Mouse (Mus musculus): ENCODE measurements around the gene Ptprd. TPM values are rescaled to one million over a fixed set of nuclear protein-coding genes. Genes with fewer than 3 reads are reported as not detected.

The Ptprd gene
- polyA plus RNA-seq, 1 experiment from 2014 or later, result 18.6 TPM

GRCm38 (mm10) chr4:76199321-76199720 lies 2012.4 kb downstream of the Ptprd start:
- Histone ChIP-seq H3K4me3 (ENCODE audit: low read depth, low read length) (no peak overlapping the region), H3K9ac (ENCODE audit: low read length) (no peak overlapping the region), H3K4me2 (no peak overlapping the region), H3K4me1 (ENCODE audit: control insufficient read depth, insufficient read depth, low read length) (no peaks in the 10 kb centered on the region; the same call in 1 of the 2 replicates), H3K9me3 (ENCODE audit: control insufficient read depth, low read length) (no peaks in the 10 kb centered on the region), H3K27me3 (ENCODE audit: control insufficient read depth, insufficient read depth, low read length) (no peaks in the 10 kb centered on the region), H3K27ac (ENCODE audit: low read depth, low read length) (no peak overlapping the region), H3K36me3 (ENCODE audit: control insufficient read depth, insufficient read depth, low read length) (no peaks in the 10 kb centered on the region)
- ATAC-seq (ENCODE audit: low FRiP score) (no peak), DNase-seq (ENCODE audit: low spot score, missing footprints) (peak; percentile 77)
- 83% methylated on average over 1 of the region's 1 CpGs for WGBS

- H3K9me3 ChIP-seq (ENCODE audit: control insufficient read depth, low read length), result no peaks in the 10 kb centered on the region
- WGBS, result 91% methylated on average over 3 of the region's 3 CpGs
Observed at GRCm38 (mm10) chr4:76194762-76195161, 2017.0 kb downstream of the Ptprd start.

GRCm38 (mm10) chr4:76193496-76193895 lies 2018.3 kb downstream of the Ptprd start:
- Histone ChIP-seq H3K4me1 (ENCODE audit: control insufficient read depth, insufficient read depth, low read length) (no peaks in the 10 kb centered on the region; the same call in 1 of the 2 replicates), H3K4me2 (no peak overlapping the region), H3K9ac (ENCODE audit: low read length) (no peak overlapping the region), H3K27me3 (ENCODE audit: control insufficient read depth, insufficient read depth, low read length) (no peaks in the 10 kb centered on the region), H3K4me3 (ENCODE audit: low read depth, low read length) (no peak overlapping the region), H3K36me3 (ENCODE audit: control insufficient read depth, insufficient read depth, low read length) (no peaks in the 10 kb centered on the region), H3K9me3 (ENCODE audit: control insufficient read depth, low read length) (no peaks in the 10 kb centered on the region), H3K27ac (ENCODE audit: low read depth, low read length) (no peak overlapping the region)
- WGBS, result 92% methylated on average over 3 of the region's 3 CpGs
- ATAC-seq (ENCODE audit: low FRiP score), result no peak
- DNase-seq (ENCODE audit: low spot score, missing footprints), result peak; percentile 17

More at GRCm38 (mm10) chr4:76194762-76195161, 2017.0 kb downstream of the Ptprd start:
- H3K4me2 ChIP-seq, result no peak overlapping the region
- no peak overlapping the region for H3K9ac ChIP-seq (ENCODE audit: low read length)
- no peak overlapping the region for H3K4me3 ChIP-seq (ENCODE audit: low read depth, low read length)
- H3K27me3 ChIP-seq (ENCODE audit: control insufficient read depth, insufficient read depth, low read length), result no peaks in the 10 kb centered on the region
- no peaks in the 10 kb centered on the region for H3K36me3 ChIP-seq (ENCODE audit: control insufficient read depth, insufficient read depth, low read length)
- ATAC-seq (ENCODE audit: low FRiP score) (no peak), DNase-seq (ENCODE audit: low spot score, missing footprints) (no peak)
- H3K27ac ChIP-seq (ENCODE audit: low read depth, low read length), result no peak overlapping the region
- H3K4me1 ChIP-seq (ENCODE audit: control insufficient read depth, insufficient read depth, low read length), result no peaks in the 10 kb centered on the region; the same call in 1 of the 2 replicates

- H3K9ac ChIP-seq (ENCODE audit: low read length), result no peak overlapping the region
- no peak overlapping the region for H3K27ac ChIP-seq (ENCODE audit: low read depth, low read length)
- H3K4me2 ChIP-seq, result no peak overlapping the region
- H3K4me1 ChIP-seq (ENCODE audit: control insufficient read depth, insufficient read depth, low read length), result no peaks in the 10 kb centered on the region; the same call in 1 of the 2 replicates
- no peaks in the 10 kb centered on the region for H3K36me3 ChIP-seq (ENCODE audit: control insufficient read depth, insufficient read depth, low read length)
- no peak overlapping the region for H3K4me3 ChIP-seq (ENCODE audit: low read depth, low read length)
- WGBS, result 86% methylated on average over 1 of the region's 1 CpGs
- DNase-seq (ENCODE audit: low spot score, missing footprints) (peak; percentile 47), ATAC-seq (ENCODE audit: low FRiP score) (no peak)
- no peaks in the 10 kb centered on the region for H3K27me3 ChIP-seq (ENCODE audit: control insufficient read depth, insufficient read depth, low read length)
- H3K9me3 ChIP-seq (ENCODE audit: control insufficient read depth, low read length), result no peaks in the 10 kb centered on the region
Observed at GRCm38 (mm10) chr4:76192031-76192430, 2019.7 kb downstream of the Ptprd start.

DNA sequence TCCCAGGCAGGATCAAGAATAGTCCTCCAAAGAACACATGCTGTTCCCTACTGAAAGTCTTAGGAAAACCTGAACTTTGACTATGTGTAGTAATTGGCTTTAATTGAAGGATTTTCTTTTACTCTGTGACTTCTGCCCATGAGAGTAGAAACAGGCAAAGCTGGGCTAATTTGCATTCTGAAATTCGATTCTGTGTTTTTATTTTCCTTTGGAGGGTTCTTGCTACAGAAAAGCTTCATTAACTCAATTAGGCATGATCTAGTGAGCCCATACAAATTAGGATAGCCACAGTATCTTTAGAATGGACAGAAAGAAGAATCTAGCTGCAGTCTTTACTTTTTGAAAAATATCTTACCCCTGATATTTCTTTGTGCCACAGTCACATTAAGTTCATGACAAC lies 2021.0 kb downstream of the Ptprd start:
- H3K27me3 ChIP-seq (ENCODE audit: control insufficient read depth, insufficient read depth, low read length), result no peaks in the 10 kb centered on the region
- no peak overlapping the region for H3K9ac ChIP-seq (ENCODE audit: low read length)
- no peak overlapping the region for H3K4me3 ChIP-seq (ENCODE audit: low read depth, low read length)
- WGBS, result 33% methylated on average over 1 of the region's 1 CpGs
- ATAC-seq (ENCODE audit: low FRiP score) (no peak), DNase-seq (ENCODE audit: low spot score, missing footprints) (no peak)
- no peak overlapping the region for H3K4me2 ChIP-seq
- H3K9me3 ChIP-seq (ENCODE audit: control insufficient read depth, low read length), result no peaks in the 10 kb centered on the region
- H3K27ac ChIP-seq (ENCODE audit: low read depth, low read length), result no peak overlapping the region
- no peaks in the 10 kb centered on the region for H3K36me3 ChIP-seq (ENCODE audit: control insufficient read depth, insufficient read depth, low read length)
- H3K4me1 ChIP-seq (ENCODE audit: control insufficient read depth, insufficient read depth, low read length), result no peaks in the 10 kb centered on the region; the same call in 1 of the 2 replicates

DNA sequence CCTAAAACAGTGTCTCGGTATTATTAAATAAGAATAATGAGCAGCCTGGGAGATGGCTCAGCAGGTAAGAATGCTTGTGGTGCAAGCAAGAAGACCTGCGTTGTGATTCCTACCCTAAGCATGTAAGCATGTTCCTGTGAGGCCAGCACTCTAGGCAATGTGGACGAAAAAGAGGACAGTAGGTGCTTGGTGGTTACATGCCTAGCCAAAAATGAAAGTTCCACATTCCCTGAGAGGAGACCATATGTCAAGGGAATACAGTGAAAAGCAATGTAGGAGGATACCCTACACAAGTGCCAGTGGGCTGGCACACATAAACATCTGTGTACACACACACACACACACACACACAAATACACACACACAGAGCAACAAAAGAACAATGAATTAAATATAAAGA lies 2028.7 kb downstream of the Ptprd start:
- Histone ChIP-seq H3K27me3 (ENCODE audit: control insufficient read depth, insufficient read depth, low read length) (no peaks in the 10 kb centered on the region), H3K4me1 (ENCODE audit: control insufficient read depth, insufficient read depth, low read length) (peaks cover 2% of the 10 kb centered on the region; the same call in 1 of the 2 replicates), H3K4me3 (ENCODE audit: low read depth, low read length) (no peak overlapping the region), H3K36me3 (ENCODE audit: control insufficient read depth, insufficient read depth, low read length) (no peaks in the 10 kb centered on the region), H3K9ac (ENCODE audit: low read length) (no peak overlapping the region), H3K9me3 (ENCODE audit: control insufficient read depth, low read length) (no peaks in the 10 kb centered on the region), H3K4me2 (no peak overlapping the region), H3K27ac (ENCODE audit: low read depth, low read length) (no peak overlapping the region)
- no peak for ATAC-seq (ENCODE audit: low FRiP score)
- DNase-seq (ENCODE audit: low spot score, missing footprints), result no peak
- 94% methylated on average over 3 of the region's 3 CpGs for WGBS

- Histone ChIP-seq H3K27me3 (ENCODE audit: control insufficient read depth, insufficient read depth, low read length) (no peaks in the 10 kb centered on the region), H3K4me2 (no peak overlapping the region), H3K4me3 (ENCODE audit: low read depth, low read length) (no peak overlapping the region), H3K36me3 (ENCODE audit: control insufficient read depth, insufficient read depth, low read length) (no peaks in the 10 kb centered on the region), H3K9ac (ENCODE audit: low read length) (no peak overlapping the region), H3K4me1 (ENCODE audit: control insufficient read depth, insufficient read depth, low read length) (peaks cover 2% of the 10 kb centered on the region; the same call in 1 of the 2 replicates), H3K9me3 (ENCODE audit: control insufficient read depth, low read length) (no peaks in the 10 kb centered on the region), H3K27ac (ENCODE audit: low read depth, low read length) (no peak overlapping the region)
- WGBS, result 79% methylated on average over 8 of the region's 8 CpGs
- no peak for DNase-seq (ENCODE audit: low spot score, missing footprints)
- ATAC-seq (ENCODE audit: low FRiP score), result no peak; the same call in 1 of the 2 replicates
Observed at GRCm38 (mm10) chr4:76179497-76179896, 2032.3 kb downstream of the Ptprd start.

- no peak overlapping the region for H3K9ac ChIP-seq (ENCODE audit: low read length)
- H3K27ac ChIP-seq (ENCODE audit: low read depth, low read length), result no peak overlapping the region
- H3K36me3 ChIP-seq (ENCODE audit: control insufficient read depth, insufficient read depth, low read length), result no peaks in the 10 kb centered on the region
- no peak overlapping the region for H3K4me3 ChIP-seq (ENCODE audit: low read depth, low read length)
- no peaks in the 10 kb centered on the region for H3K4me1 ChIP-seq (ENCODE audit: control insufficient read depth, insufficient read depth, low read length)
- DNase-seq (ENCODE audit: low spot score, missing footprints), result no peak
- no peaks in the 10 kb centered on the region for H3K9me3 ChIP-seq (ENCODE audit: control insufficient read depth, low read length)
- H3K4me2 ChIP-seq, result no peak overlapping the region
- no peaks in the 10 kb centered on the region for H3K27me3 ChIP-seq (ENCODE audit: control insufficient read depth, insufficient read depth, low read length)
- 79% methylated on average over 1 of the region's 1 CpGs for WGBS
- no peak for ATAC-seq (ENCODE audit: low FRiP score)
Observed at GRCm38 (mm10) chr4:76175086-76175485, 2036.7 kb downstream of the Ptprd start.

- WGBS, result 79% methylated on average over 1 of the region's 1 CpGs
- Histone ChIP-seq H3K9ac (ENCODE audit: low read length) (no peak overlapping the region), H3K9me3 (ENCODE audit: control insufficient read depth, low read length) (no peaks in the 10 kb centered on the region), H3K27me3 (ENCODE audit: control insufficient read depth, insufficient read depth, low read length) (no peaks in the 10 kb centered on the region), H3K4me3 (ENCODE audit: low read depth, low read length) (no peak overlapping the region), H3K4me2 (no peak overlapping the region), H3K4me1 (ENCODE audit: control insufficient read depth, insufficient read depth, low read length) (no peaks in the 10 kb centered on the region), H3K27ac (ENCODE audit: low read depth, low read length) (no peak overlapping the region), H3K36me3 (ENCODE audit: control insufficient read depth, insufficient read depth, low read length) (no peaks in the 10 kb centered on the region)
- DNase-seq (ENCODE audit: low spot score, missing footprints) (no peak), ATAC-seq (ENCODE audit: low FRiP score) (no peak)
Observed at GRCm38 (mm10) chr4:76155750-76156149, 2056.0 kb downstream of the Ptprd start.

Measured in midbrain, embryonic 11.5 days (tissue).